Mouse (Mus musculus): Measurements from ENCODE around the gene Cdkn1b. TPM values are rescaled to one million over a fixed set of nuclear protein-coding genes. Genes with fewer than 3 reads are reported as not detected.
A peak's percentile ranks its signal among the peaks of the same experiment; 100 is the strongest.

Gene Cdkn1b
- 15.9 and 17.6 TPM in 2 replicates for polyA plus RNA-seq (2015; fragmentation: Nextera tagmentation; extraction: Ambion mirVana)

- Histone ChIP-seq H3K36me3 (peaks cover 6% of the 10 kb centered on the region; the same call in 1 of the 2 replicates), H3K4me3 (replicated peaks) (peak within 1 kb of the TSS; percentile 78)
- WGBS = under 1% methylated on average over 76 of the region's 77 CpGs
Observed at GRCm38 (mm10) chr6:134920190-134921013, at the start of gene Cdkn1b. TSS of gene Cdkn1b (plus strand) at chr6:134920401.

GRCm38 (mm10) chr6:134870887-134871286 is 49.3 kb upstream of the Cdkn1b start:
- no peak overlapping the region for H3K9ac ChIP-seq
- H3K4me3 ChIP-seq (replicated peaks) = no peak overlapping the region
- no peak overlapping the region for H3K4me2 ChIP-seq
- WGBS = 91% methylated on average over 4 of the region's 4 CpGs
- no peak overlapping the region for H3K27ac ChIP-seq
- peaks cover 19% of the 10 kb centered on the region for H3K36me3 ChIP-seq
- H3K9me3 ChIP-seq (replicated peaks) = 0 out of 2 replicates have a peak, but pooled peaks cover 3% of the 10 kb centered on the region
- no peak for ATAC-seq (replicated peaks; ENCODE audit: low FRiP score)
- no peaks in the 10 kb centered on the region for H3K27me3 ChIP-seq
- no peaks in the 10 kb centered on the region for H3K4me1 ChIP-seq

More at GRCm38 (mm10) chr6:134920190-134921013, at the start of gene Cdkn1b:
- H3K4me1 ChIP-seq = peaks cover 51% of the 10 kb centered on the region
- H3K9me3 ChIP-seq (replicated peaks) = no peaks in the 10 kb centered on the region
- H3K4me2 ChIP-seq = peak within 1 kb of the TSS; percentile 87
- no peaks in the 10 kb centered on the region for H3K27me3 ChIP-seq
- H3K9ac ChIP-seq = peak within 1 kb of the TSS; percentile 86
- H3K27ac ChIP-seq = peak within 1 kb of the TSS; percentile 98
- ATAC-seq (replicated peaks; ENCODE audit: low FRiP score) = peak; percentile 96

GRCm38 (mm10) chr6:134872236-134872635 is 48.0 kb upstream of the Cdkn1b start:
- H3K4me1 ChIP-seq = no peaks in the 10 kb centered on the region
- ATAC-seq (replicated peaks; ENCODE audit: low FRiP score) = peak; percentile 64
- peak overlapping the region; percentile 83 for H3K27ac ChIP-seq
- 0 out of 2 replicates have a peak, but pooled peaks cover 3% of the 10 kb centered on the region for H3K9me3 ChIP-seq (replicated peaks)
- H3K4me3 ChIP-seq (replicated peaks) = no peak overlapping the region
- H3K4me2 ChIP-seq = no peak overlapping the region
- peaks cover 19% of the 10 kb centered on the region for H3K36me3 ChIP-seq
- WGBS = 67% methylated on average over 2 of the region's 2 CpGs
- no peaks in the 10 kb centered on the region for H3K27me3 ChIP-seq
- H3K9ac ChIP-seq = no peak overlapping the region

GRCm38 (mm10) chr6:134873018-134873417 is 47.2 kb upstream of the Cdkn1b start:
- no peak overlapping the region for H3K4me3 ChIP-seq (replicated peaks)
- peak overlapping the region; percentile 83 for H3K27ac ChIP-seq
- 0 out of 2 replicates have a peak, but pooled peaks cover 3% of the 10 kb centered on the region for H3K9me3 ChIP-seq (replicated peaks)
- H3K4me1 ChIP-seq = no peaks in the 10 kb centered on the region
- 82% methylated on average over 2 of the region's 2 CpGs for WGBS
- H3K9ac ChIP-seq = no peak overlapping the region
- H3K27me3 ChIP-seq = no peaks in the 10 kb centered on the region
- ATAC-seq (replicated peaks; ENCODE audit: low FRiP score) = 0 out of 2 replicates have a peak, but pooled peaks have one; percentile 63
- no peak overlapping the region for H3K4me2 ChIP-seq
- peaks cover 19% of the 10 kb centered on the region for H3K36me3 ChIP-seq

- peaks cover 1% of the 10 kb centered on the region; the same call in 1 of the 2 replicates for H3K36me3 ChIP-seq
- 78% methylated on average over 6 of the region's 6 CpGs for WGBS
- H3K4me3 ChIP-seq (replicated peaks) = no peak overlapping the region
Observed at GRCm38 (mm10) chr6:134876795-134877194, 43.4 kb upstream of the Cdkn1b start.

GRCm38 (mm10) chr6:134877276-134877675 is 42.9 kb upstream of the Cdkn1b start:
- ATAC-seq (replicated peaks; ENCODE audit: low FRiP score) = no peak
- Histone ChIP-seq H3K4me1 (no peaks in the 10 kb centered on the region), H3K4me3 (replicated peaks) (no peak overlapping the region), H3K27ac (no peak overlapping the region), H3K9ac (no peak overlapping the region), H3K9me3 (replicated peaks) (0 out of 2 replicates have a peak, but pooled peaks cover 3% of the 10 kb centered on the region), H3K4me2 (no peak overlapping the region), H3K36me3 (peaks cover 6% of the 10 kb centered on the region; the same call in 1 of the 2 replicates), H3K27me3 (no peaks in the 10 kb centered on the region)
- WGBS = 84% methylated on average over 4 of the region's 4 CpGs

More at GRCm38 (mm10) chr6:134876795-134877194, 43.4 kb upstream of the Cdkn1b start:
- Histone ChIP-seq H3K27ac (no peak overlapping the region), H3K9me3 (replicated peaks) (0 out of 2 replicates have a peak, but pooled peaks cover 3% of the 10 kb centered on the region), H3K9ac (no peak overlapping the region), H3K4me1 (no peaks in the 10 kb centered on the region), H3K27me3 (no peaks in the 10 kb centered on the region), H3K4me2 (no peak overlapping the region)
- no peak for ATAC-seq (replicated peaks; ENCODE audit: low FRiP score)

GRCm38 (mm10) chr6:134877892-134878291 is 42.3 kb upstream of the Cdkn1b start:
- 59% methylated on average over 1 of the region's 1 CpGs for WGBS
- Histone ChIP-seq H3K27ac (no peak overlapping the region), H3K27me3 (no peaks in the 10 kb centered on the region), H3K9ac (no peak overlapping the region), H3K4me2 (no peak overlapping the region), H3K9me3 (replicated peaks) (0 out of 2 replicates have a peak, but pooled peaks cover 3% of the 10 kb centered on the region), H3K4me1 (no peaks in the 10 kb centered on the region), H3K4me3 (replicated peaks) (no peak overlapping the region), H3K36me3 (peaks cover 6% of the 10 kb centered on the region; the same call in 1 of the 2 replicates)
- no peak for ATAC-seq (replicated peaks; ENCODE audit: low FRiP score)

GRCm38 (mm10) chr6:134879556-134879955 is 40.6 kb upstream of the Cdkn1b start:
- WGBS = 89% methylated on average over 5 of the region's 5 CpGs
- no peaks in the 10 kb centered on the region for H3K9me3 ChIP-seq (replicated peaks)
- peaks cover 6% of the 10 kb centered on the region; the same call in 1 of the 2 replicates for H3K36me3 ChIP-seq
- H3K4me1 ChIP-seq = no peaks in the 10 kb centered on the region
- H3K9ac ChIP-seq = no peak overlapping the region
- no peak overlapping the region for H3K4me3 ChIP-seq (replicated peaks)
- H3K27me3 ChIP-seq = no peaks in the 10 kb centered on the region
- no peak overlapping the region for H3K4me2 ChIP-seq
- no peak overlapping the region for H3K27ac ChIP-seq
- ATAC-seq (replicated peaks; ENCODE audit: low FRiP score) = no peak

GRCm38 (mm10) chr6:134880046-134880445 is 40.2 kb upstream of the Cdkn1b start:
- WGBS = 70% methylated on average over 2 of the region's 2 CpGs
- H3K4me3 ChIP-seq (replicated peaks) = no peak overlapping the region
- H3K9ac ChIP-seq = no peak overlapping the region
- no peaks in the 10 kb centered on the region for H3K4me1 ChIP-seq
- H3K9me3 ChIP-seq (replicated peaks) = no peaks in the 10 kb centered on the region
- ATAC-seq (replicated peaks; ENCODE audit: low FRiP score) = no peak
- no peak overlapping the region for H3K27ac ChIP-seq
- peaks cover 6% of the 10 kb centered on the region; the same call in 1 of the 2 replicates for H3K36me3 ChIP-seq
- H3K4me2 ChIP-seq = no peak overlapping the region
- H3K27me3 ChIP-seq = no peaks in the 10 kb centered on the region

- Histone ChIP-seq H3K27me3 (0 out of 2 replicates have a peak, but pooled peaks cover 2% of the 10 kb centered on the region), H3K9ac (no peak overlapping the region), H3K4me2 (no peak overlapping the region), H3K36me3 (peaks cover 6% of the 10 kb centered on the region; the same call in 1 of the 2 replicates), H3K27ac (no peak overlapping the region), H3K4me1 (peaks cover 7% of the 10 kb centered on the region), H3K9me3 (replicated peaks) (no peaks in the 10 kb centered on the region), H3K4me3 (replicated peaks) (no peak overlapping the region)
- no peak for ATAC-seq (replicated peaks; ENCODE audit: low FRiP score)
- WGBS = 80% methylated on average over 4 of the region's 4 CpGs
Observed at GRCm38 (mm10) chr6:134883661-134884060, 36.5 kb upstream of the Cdkn1b start.

- H3K27ac ChIP-seq = no peak overlapping the region
- H3K4me2 ChIP-seq = no peak overlapping the region
- H3K4me1 ChIP-seq = peaks cover 7% of the 10 kb centered on the region
- H3K36me3 ChIP-seq = peaks cover 6% of the 10 kb centered on the region; the same call in 1 of the 2 replicates
- 0 out of 2 replicates have a peak, but pooled peaks cover 2% of the 10 kb centered on the region for H3K27me3 ChIP-seq
- no peak for ATAC-seq (replicated peaks; ENCODE audit: low FRiP score)
- no peak overlapping the region for H3K9ac ChIP-seq
- WGBS = 90% methylated on average over 2 of the region's 2 CpGs
- H3K9me3 ChIP-seq (replicated peaks) = no peaks in the 10 kb centered on the region
- H3K4me3 ChIP-seq (replicated peaks) = no peak overlapping the region
Observed at GRCm38 (mm10) chr6:134885515-134885914, 34.7 kb upstream of the Cdkn1b start.

- H3K36me3 ChIP-seq = peaks cover 6% of the 10 kb centered on the region; the same call in 1 of the 2 replicates
- no peaks in the 10 kb centered on the region for H3K9me3 ChIP-seq (replicated peaks)
- H3K9ac ChIP-seq = no peak overlapping the region
- ATAC-seq (replicated peaks; ENCODE audit: low FRiP score) = no peak
- no peak overlapping the region for H3K4me2 ChIP-seq
- no peak overlapping the region for H3K4me3 ChIP-seq (replicated peaks)
- WGBS = 88% methylated on average over 8 of the region's 8 CpGs
- 0 out of 2 replicates have a peak, but pooled peaks cover 2% of the 10 kb centered on the region for H3K27me3 ChIP-seq
- H3K4me1 ChIP-seq = peaks cover 7% of the 10 kb centered on the region
- H3K27ac ChIP-seq = no peak overlapping the region
Observed at GRCm38 (mm10) chr6:134886475-134886874, 33.7 kb upstream of the Cdkn1b start.
